In the genomic region with DNA sequence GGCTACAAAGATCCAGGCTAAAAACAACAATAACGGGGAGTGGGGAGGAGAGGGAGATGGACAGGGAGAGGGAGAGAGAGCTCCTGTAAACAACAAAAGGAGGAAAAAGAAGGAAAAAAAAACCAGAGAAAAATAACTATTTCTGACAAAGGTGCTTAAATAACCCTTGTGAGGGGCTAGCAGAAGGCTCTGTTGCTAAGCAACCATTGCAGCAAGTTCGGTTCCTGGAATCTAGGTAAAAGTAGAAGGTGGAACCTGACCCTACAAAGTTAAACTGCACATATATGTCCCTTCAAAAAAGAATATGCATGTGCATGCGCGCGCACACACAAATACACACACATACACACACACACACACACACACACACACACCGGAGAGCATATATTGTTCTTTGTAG, we compare ENCODE assay signal across 1 mouse cellular context.
TF ChIP-seq lines count a peak whose summit lies in the region.

No protein-coding gene starts in this region.

TF ChIP-seq in myocyte, 11 proteins besides CTCF, POLR2A, EP300 and RAD21:
- TF ChIP-seq SRF (IDR thresholded peaks at IDR 0.05; ENCODE audit: control insufficient read depth, insufficient read length, low read depth) (no peak), MYOD1 (IDR thresholded peaks at IDR 0.05; ENCODE audit: control insufficient read depth in 1 of 3, insufficient read length in 2 of 3, low read depth in 2 of 3) (no peak), USF1 (IDR thresholded peaks at IDR 0.05; ENCODE audit: low read depth) (no peak), MAX (IDR thresholded peaks at IDR 0.05; ENCODE audit: low read depth) (no peak), TCF3 (IDR thresholded peaks at IDR 0.05; ENCODE audit: insufficient read length, low read depth) (no peak), CEBPB (IDR thresholded peaks at IDR 0.05; ENCODE audit: insufficient read depth, poor library complexity, severe bottlenecking) (no peak), REST (IDR thresholded peaks at IDR 0.05; ENCODE audit: insufficient read depth, insufficient read length) (no peak), TCF12 (IDR thresholded peaks at IDR 0.05; ENCODE audit: insufficient read depth, poor library complexity, severe bottlenecking) (no peak), MYOG (IDR thresholded peaks at IDR 0.05; ENCODE audit: control insufficient read depth in 1 of 3, insufficient read depth in 1 of 3, insufficient read length in 2 of 3, low read depth in 2 of 3) (no peak), POLR2AphosphoS2 (IDR thresholded peaks at IDR 0.05; ENCODE audit: insufficient read length, low read depth) (no peak), E2F4 (IDR thresholded peaks at IDR 0.05; ENCODE audit: insufficient read depth) (no peak)
